Mouse (Mus musculus) ovary, adult 18-20 months (tissue): ENCODE results near the gene Ecm1.

Experiments
- DNase-seq: peaks from one replicate; pipeline ENCODE4 v3.0.0; 2022; ENCODE audit warnings: low spot score, mixed read lengths

Gene Ecm1

DNA sequence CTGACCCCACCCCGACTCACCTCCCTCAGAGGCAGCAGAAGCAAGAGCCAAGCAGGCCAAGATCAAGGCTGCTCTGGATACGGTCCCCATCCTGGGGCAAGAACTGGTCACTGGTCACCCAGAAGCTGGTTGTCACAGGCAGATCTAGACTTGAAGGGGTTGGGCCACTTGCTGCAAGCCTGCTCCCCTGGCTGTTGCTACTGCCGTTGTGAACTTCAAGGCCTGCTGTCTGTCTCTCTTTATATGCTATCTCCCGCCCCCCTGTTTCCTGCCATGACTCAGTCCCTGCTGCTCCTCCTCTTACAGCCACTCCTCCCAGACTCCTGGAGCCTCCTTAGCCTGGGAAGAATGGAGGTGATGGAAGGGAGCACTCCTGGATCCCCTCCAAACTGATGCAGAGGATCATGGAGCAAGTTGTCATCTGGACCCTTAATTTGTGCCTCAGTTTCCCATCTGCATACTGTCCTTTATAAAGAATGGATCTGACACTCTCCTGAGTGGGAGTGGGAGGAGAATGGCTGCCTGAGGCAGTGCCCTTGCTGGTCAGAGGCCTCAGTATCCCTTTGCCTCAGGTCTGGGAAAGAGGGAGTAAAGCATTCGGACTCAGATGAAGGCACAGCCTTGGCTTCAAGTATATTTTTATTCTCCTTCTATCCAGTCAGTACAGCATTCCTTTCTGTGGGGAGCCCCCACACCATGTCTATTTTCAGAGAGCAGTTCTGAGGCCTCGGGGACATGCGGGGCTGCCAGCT, at the start of gene Ecm1:
TSS of gene Ecm1 (minus strand) at position 217 of the 752 bp plus-strand sequence.
- peak; percentile 65 for DNase-seq

DNA sequence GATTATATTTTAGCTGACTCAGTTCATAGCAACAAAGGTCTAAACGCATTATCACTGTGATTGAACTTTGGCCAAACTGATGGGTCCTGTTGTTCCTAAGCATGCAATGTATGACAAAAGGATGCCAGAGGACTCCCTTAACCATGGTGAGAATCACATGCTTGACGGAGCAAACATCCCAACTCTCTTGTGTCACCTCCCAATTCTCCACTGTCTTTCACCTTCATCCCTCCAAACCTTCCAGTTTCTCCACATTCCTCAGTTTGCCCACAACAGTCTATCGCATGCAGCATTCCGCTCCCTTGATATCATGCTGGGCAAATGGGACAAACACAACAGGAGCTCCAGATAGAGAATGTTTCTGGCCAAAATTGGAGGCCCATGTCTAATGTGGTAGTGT, 46.1 kb upstream of the Ecm1 start:
- DNase-seq, result no peak

GRCm38 (mm10) chr3:95771985-95772384, 32.6 kb upstream of the Ecm1 start:
- no peak for DNase-seq

DNA sequence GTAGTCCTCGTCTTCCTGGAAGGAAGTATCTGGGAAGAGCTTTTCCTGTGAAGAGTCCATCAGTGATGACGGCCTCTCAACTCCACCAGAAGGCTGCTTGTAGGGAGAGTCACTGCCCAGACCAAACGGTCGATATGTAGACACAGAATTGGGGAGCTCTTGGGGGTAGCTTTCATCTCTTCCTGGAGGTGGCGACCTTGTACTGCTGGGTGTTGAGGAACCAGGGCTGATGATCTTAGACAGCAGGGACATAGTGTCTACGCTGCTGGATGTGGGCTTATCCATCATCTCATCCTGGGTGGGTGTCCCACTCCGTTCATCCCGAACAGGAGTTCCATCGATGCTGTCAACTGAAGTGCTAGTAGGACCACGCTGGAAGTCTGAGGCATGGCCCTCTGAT, 26.2 kb upstream of the Ecm1 start:
- no peak for DNase-seq

- no peak for DNase-seq
Measured at GRCm38 (mm10) chr3:95763811-95764210, 24.4 kb upstream of the Ecm1 start.

GRCm38 (mm10) chr3:95762961-95763360, 23.6 kb upstream of the Ecm1 start:
- DNase-seq, result no peak

GRCm38 (mm10) chr3:95761771-95762170, 22.4 kb upstream of the Ecm1 start:
- DNase-seq, result no peak

DNA sequence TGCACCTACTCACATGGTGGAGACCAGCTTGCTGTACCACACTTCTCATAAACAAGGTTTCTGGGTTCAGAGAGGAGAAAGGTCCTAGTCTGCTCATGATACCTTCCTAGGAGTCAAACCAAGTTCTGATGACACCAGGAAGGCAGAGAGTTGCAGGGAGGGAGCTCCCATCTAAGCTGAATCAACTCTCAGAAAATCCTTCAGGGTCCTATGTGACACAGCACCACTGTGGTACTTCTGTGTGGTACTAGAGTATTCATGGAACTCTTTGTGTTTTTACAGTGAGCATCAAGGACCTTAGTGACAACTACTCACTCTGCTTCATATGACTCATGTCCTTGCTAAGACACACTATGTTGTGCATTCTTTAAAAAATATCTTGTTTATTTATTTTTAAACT, 21.3 kb upstream of the Ecm1 start:
- no peak for DNase-seq

DNA sequence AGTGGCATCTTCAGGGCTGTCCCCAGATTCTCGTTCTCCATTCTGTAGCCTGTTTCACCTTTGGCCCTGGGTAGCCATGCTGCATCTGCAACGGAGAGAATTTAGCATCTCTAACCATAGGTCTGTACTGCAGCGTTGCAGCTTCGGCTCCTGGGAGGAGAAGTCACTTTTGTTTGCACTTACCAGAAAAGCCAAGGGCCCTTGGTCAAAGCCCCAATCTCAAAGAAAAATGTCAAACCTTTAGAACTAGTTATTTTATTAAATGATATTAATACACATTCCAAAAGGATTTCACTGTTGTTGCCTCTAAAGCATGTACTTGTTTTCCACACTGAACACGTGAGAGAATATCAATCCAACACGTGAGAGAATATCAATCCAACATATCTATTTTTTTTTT, 20.7 kb upstream of the Ecm1 start, which contains the start of gene Tars2:
TSS of gene Tars2 (minus strand) at position 101 of the 400 bp plus-strand sequence.
- DNase-seq, result no peak

DNA sequence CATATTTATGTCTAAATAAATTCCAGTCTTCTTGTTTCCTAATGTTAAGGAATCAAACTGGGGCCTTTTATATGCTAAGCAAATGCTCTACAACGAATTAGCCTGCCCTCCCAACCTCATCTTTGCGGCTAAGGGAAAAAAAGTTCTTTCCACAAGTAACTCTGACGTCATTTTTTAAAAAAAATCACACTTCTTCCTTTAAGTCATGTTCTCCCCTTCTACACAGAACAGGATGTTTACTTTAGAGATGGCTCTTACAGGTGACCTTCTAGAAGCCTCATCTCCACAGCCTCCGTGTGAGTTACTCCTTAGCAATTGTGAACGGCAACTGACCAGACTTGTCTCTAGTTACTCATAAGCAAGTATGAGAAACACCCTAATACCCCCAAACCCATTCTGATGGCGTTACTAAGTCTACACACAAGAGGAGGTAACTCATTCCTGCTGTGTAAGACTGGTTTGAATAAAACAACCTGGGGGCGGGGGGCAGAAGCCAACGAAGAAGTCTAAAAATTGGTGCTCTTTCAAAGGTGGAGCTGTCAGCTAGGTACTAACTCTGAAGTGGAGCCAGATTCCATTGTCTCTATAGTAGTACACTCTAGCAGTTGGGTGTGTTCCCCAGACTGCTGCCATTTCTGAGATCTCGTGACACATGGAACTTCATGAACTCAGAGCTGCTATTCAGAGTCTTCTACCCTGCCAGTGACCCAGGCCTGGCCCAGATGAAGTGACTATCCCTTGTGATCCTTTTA, 19.3 kb upstream of the Ecm1 start:
- no peak for DNase-seq

GRCm38 (mm10) chr3:95756808-95757207, 17.4 kb upstream of the Ecm1 start:
- DNase-seq, result no peak

GRCm38 (mm10) chr3:95754345-95755206, 15.2 kb upstream of the Ecm1 start:
- DNase-seq, result peak; percentile 89

DNA sequence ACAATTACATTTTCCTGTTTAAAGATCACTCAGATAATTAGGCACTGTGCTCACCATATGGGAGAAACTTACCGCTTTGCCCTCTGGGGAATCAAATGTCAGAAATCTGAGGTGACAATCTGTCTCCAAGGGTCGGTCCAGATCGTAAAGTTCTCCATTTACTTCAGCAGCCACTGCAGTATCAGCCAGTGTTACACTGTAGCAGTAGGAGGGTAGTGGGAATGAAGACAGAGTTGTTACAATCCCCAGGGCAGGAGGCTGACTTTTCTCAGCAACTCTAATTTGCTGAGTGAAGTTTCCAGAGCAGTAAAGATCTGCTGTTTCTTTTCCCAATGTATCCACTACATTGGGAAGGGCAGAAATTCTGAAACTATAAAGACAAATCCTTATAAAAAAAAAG, 13.6 kb upstream of the Ecm1 start:
- no peak for DNase-seq

- peak; percentile 30 for DNase-seq
Measured at GRCm38 (mm10) chr3:95740406-95740805, 1.0 kb upstream of the Ecm1 start.

- DNase-seq, result no peak
Measured at GRCm38 (mm10) chr3:95735071-95735670, 4.2 kb downstream of the Ecm1 start.

DNA sequence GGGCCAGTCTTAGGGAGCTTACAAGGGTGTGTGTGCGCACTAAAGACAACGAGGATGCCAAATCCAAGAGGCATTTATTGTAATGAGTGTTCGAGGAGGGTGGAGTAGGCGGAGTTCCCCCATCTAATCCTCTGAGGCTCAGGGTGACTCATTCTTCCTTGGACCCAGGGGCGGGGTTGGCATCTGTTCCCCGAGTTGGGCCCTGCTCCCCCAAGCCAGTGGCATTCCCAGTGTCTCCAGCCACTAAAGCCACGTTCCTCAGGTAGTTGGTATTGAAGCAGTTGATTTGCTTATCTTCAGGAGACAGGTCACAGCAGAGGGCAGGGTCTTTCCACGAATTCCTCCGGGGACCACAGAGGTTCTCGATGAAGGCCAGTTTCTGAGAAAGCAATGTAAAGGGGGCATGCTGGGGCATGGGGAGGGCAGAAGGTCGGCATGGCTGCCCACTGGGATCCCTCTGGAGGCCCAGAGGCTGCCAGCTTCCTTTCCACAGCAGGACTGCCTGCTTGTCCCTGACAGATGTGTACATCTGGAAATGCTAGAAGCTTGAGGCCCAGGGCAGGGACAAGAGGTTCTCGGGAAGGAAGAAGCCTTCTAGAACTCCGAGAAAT, 5.2 kb downstream of the Ecm1 start:
- no peak for DNase-seq

DNA sequence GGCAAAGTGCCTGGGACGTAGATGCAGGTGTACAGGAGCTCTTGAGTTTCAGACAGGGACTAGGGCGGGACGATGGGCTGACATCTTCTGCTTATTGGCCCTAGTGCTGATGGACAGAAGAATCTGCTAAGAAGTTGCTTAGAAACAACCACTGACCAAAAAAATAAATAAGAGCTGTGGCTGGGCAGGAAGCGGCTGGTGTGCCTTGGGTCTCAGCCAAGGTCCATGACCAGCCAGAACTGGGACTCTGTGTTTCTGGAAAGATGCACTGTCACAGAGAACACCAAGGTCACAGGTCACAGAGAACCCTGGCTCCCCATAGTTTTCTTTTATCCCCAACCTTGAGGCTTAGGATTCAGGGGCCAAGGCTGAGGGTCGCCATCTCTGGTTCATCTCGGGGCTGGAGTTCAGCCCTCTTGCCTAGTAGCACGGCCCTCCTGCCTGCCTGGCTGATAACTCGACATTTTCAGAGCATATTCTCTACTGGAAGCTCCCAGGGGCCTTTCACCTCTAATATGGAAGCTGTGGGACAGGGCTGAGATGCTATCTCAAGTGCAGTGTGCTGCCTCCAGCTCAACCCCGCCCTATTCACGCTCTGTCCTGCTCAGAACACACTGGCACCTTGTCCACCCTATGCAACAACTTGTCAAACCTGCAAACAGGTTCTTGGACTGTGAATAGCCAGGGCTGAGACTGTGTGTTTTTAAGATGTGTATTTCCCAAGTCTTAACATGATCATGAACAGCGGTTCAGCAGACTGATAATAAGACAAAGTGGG, 6.4 kb downstream of the Ecm1 start:
- peak; percentile 67 for DNase-seq

- no peak for DNase-seq
Measured at GRCm38 (mm10) chr3:95732297-95732696, 7.1 kb downstream of the Ecm1 start.

DNA sequence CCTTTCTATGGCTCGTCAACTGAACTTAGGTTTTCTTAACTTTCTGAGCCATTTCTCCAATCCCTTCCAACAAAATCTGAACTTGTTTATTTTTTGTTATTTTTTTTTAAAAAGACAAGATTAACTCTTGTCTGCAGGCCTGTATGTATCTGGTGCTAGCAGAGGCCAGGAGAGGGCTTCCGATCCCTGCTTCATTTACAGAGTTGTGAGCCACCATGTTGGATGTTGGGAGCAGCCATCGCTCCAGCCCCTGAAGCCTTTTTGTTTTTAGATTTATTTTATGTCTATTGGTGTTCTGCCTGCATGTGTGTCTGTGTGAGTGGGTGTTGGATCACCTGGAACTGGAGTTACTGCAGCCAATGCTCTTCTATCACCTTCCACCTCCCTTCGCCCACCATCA, 7.6 kb downstream of the Ecm1 start:
- DNase-seq, result no peak

GRCm38 (mm10) chr3:95730431-95730830, 8.9 kb downstream of the Ecm1 start:
- DNase-seq, result no peak

DNA sequence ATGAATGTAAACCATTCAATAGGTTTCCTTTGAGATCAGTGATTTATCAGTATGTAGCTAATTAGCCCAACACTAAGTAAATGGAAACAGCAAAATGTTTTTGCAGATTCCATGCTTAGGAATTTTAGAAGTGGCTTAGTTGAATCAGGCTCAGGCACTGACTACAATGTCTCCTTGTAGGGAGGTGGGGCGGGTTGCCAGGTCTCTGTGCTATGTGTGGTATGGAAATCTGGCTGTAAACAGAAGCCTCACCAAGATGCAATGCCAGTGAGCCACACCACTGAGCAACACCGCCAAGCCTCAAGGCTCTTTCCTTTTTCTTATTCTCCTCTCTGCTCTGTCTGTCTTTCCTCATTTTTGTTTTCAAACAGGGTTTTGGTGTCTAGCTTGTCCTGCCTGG, 10.5 kb downstream of the Ecm1 start:
- no peak for DNase-seq
